8 mouse cellular contexts compared by ENCODE assay signal in the genomic region with DNA sequence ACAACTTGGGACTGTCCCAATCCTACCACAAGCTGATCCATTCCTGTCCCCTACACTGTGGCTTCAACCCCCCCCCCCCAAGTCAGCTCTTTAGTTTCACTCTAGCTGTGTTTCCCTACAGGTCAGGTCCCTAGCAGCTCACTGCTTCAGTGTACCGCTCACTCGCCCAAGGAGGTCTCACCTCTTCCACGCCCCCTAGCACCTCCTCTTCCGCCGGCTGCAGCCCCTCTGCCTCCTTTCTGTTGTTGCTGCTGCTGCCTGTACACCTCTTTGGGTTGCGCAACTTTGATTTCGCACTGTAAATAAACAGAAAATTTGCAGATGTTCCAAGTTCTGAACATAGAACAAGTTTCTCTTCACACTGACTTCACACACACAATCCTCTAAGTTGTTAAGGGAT. TPM values are rescaled to one million over a fixed set of nuclear protein-coding genes. Genes with fewer than 3 reads are reported as not detected.
A peak's percentile ranks its signal among the peaks of the same experiment; 100 is the strongest.
DNase-seq lines count a peak whose midpoint lies in the region; ATAC-seq and TF ChIP-seq lines count a peak whose summit lies in the region.

No protein-coding gene starts in this region.

- no peak for DNase-seq in cerebellum, adult 2 months
- no peak for DNase-seq in cerebellum, postnatal 36 days
- DNase-seq in G1E (ENCODE audit: low spot score) = peak; percentile 10
- peak; percentile 48 for DNase-seq in lung, postnatal 0 days (ENCODE audit: low spot score)
- DNase-seq in thymus, postnatal 0 days (ENCODE audit: low spot score) = peak; percentile 42
- DNase-seq in retina, embryonic 14.5 days (ENCODE audit: low spot score) = no peak
- no peak for DNase-seq in layer of hippocampus, postnatal 14 days (ENCODE audit: low spot score in 2 of 2)

- peak overlapping the region; percentile 73 for H3K4me2 ChIP-seq in hindbrain, embryonic 12.5 days (replicated peaks)
- peak overlapping the region; percentile 69 for H3K4me2 ChIP-seq in lung, postnatal 0 days (replicated peaks; ENCODE audit: low read depth, low read length)

- peak overlapping the region; percentile 24 for H3K4me3 ChIP-seq in cerebellum, adult 2 months (replicated peaks; ENCODE audit: insufficient read depth, low read depth, low read length)
- peak overlapping the region; percentile 99 for H3K4me3 ChIP-seq in G1E (ENCODE audit: low read depth, low read length)
- peak overlapping the region; percentile 96 for H3K4me3 ChIP-seq in hindbrain, embryonic 12.5 days
- peak overlapping the region; percentile 20 for H3K4me3 ChIP-seq in lung, postnatal 0 days (ENCODE audit: low read depth, low read length)

- peak overlapping the region; percentile 99 for H3K9ac ChIP-seq in hindbrain, embryonic 12.5 days
- H3K9ac ChIP-seq in lung, postnatal 0 days (replicated peaks; ENCODE audit: low read depth) = no peak overlapping the region

- H3K27ac ChIP-seq in cerebellum, adult 2 months (ENCODE audit: insufficient read depth, low read length) = no peak overlapping the region
- H3K27ac ChIP-seq in hindbrain, embryonic 12.5 days = no peak overlapping the region
- H3K27ac ChIP-seq in lung, postnatal 0 days (ENCODE audit: low read length) = no peak overlapping the region

- H3K27me3 ChIP-seq in cerebellum, adult 2 months (ENCODE audit: control insufficient read depth, insufficient read depth, low read length) = no peaks in the 10 kb centered on the region
- no peaks in the 10 kb centered on the region for H3K27me3 ChIP-seq in G1E (ENCODE audit: insufficient read depth, low read length)
- H3K27me3 ChIP-seq in hindbrain, embryonic 12.5 days = no peaks in the 10 kb centered on the region
- H3K27me3 ChIP-seq in lung, postnatal 0 days (replicated peaks; ENCODE audit: insufficient read depth, low read length) = no peaks in the 10 kb centered on the region

- ATAC-seq in G1E (ENCODE audit: extremely low read depth, insufficient number of reproducible peaks, low FRiP score, poor library complexity, severe bottlenecking) = no peak
- ATAC-seq in hindbrain, embryonic 12.5 days (ENCODE audit: low FRiP score) = no peak
- ATAC-seq in lung, postnatal 0 days = no peak

- TF ChIP-seq CTCF in cerebellum, adult 2 months (IDR thresholded peaks at IDR 0.05; ENCODE audit: borderline replicate concordance, insufficient read depth, low read depth, low read length) = no peak
- no peak for TF ChIP-seq CTCF in G1E (IDR thresholded peaks at IDR 0.05; ENCODE audit: low read depth, low read length)
- TF ChIP-seq CTCF in lung, postnatal 0 days (IDR thresholded peaks at IDR 0.05) = no peak

- 6% methylated on average over 7 of the region's 7 CpGs for WGBS in cerebellum, adult 2 months
- 35% methylated on average over 7 of the region's 7 CpGs for WGBS in hindbrain, embryonic 12.5 days
- WGBS in lung, postnatal 0 days = 6% methylated on average over 7 of the region's 7 CpGs

- peaks cover 55% of the 10 kb centered on the region for H3K36me3 ChIP-seq in G1E (replicated peaks)
- peaks cover 42% of the 10 kb centered on the region for H3K36me3 ChIP-seq in hindbrain, embryonic 12.5 days
- H3K36me3 ChIP-seq in lung, postnatal 0 days (ENCODE audit: insufficient read depth, low read length) = peaks cover 20% of the 10 kb centered on the region; the same call in 1 of the 2 replicates

- no peak for TF ChIP-seq POLR2A in cerebellum, adult 2 months (IDR thresholded peaks at IDR 0.05; ENCODE audit: borderline replicate concordance, insufficient read depth, low read length)

- H3K9me3 ChIP-seq in G1E (replicated peaks) = no peaks in the 10 kb centered on the region
- H3K9me3 ChIP-seq in hindbrain, embryonic 12.5 days (replicated peaks) = no peaks in the 10 kb centered on the region
- no peaks in the 10 kb centered on the region for H3K9me3 ChIP-seq in lung, postnatal 0 days (ENCODE audit: low read length)

- no peaks in the 10 kb centered on the region; the same call in 1 of the 2 replicates for H3K4me1 ChIP-seq in cerebellum, adult 2 months (ENCODE audit: control insufficient read depth, insufficient read depth, low read length)
- peaks cover 27% of the 10 kb centered on the region for H3K4me1 ChIP-seq in G1E (ENCODE audit: insufficient read depth, low read depth, low read length)
- H3K4me1 ChIP-seq in hindbrain, embryonic 12.5 days = peaks cover 32% of the 10 kb centered on the region
- 0 out of 2 replicates have a peak, but pooled peaks cover 5% of the 10 kb centered on the region for H3K4me1 ChIP-seq in lung, postnatal 0 days (ENCODE audit: insufficient read depth, low read depth, low read length)

- no peak for TF ChIP-seq EP300 in lung, postnatal 0 days (IDR thresholded peaks at IDR 0.05)

RNA-seq across cellular contexts. Expression of a gene that starts 2.8 kb away (rescaled TPM):
- 257 and 262 TPM in 2 replicates for polyA plus RNA-seq in cerebellum, adult 2 months (2012; rRNA removed)
- total RNA-seq in G1E (2014; fragmentation: Nextera tagmentation) (150 and 157 TPM in 2 replicates), G1E (2017) (291 and 340 TPM in 2 replicates)
- 157 and 164 TPM in 2 replicates for polyA plus RNA-seq in G1E (2012)
- 258 and 273 TPM in 2 replicates for polyA plus RNA-seq in hindbrain, embryonic 12.5 days (2016; fragmentation: Nextera tagmentation; extraction: Ambion mirVana)
- polyA plus RNA-seq in lung, postnatal 0 days (2015; fragmentation: Nextera tagmentation; extraction: Ambion mirVana) = 59.5 and 70.9 TPM in 2 replicates
- 101 and 125 TPM in 2 replicates for polyA plus RNA-seq in thymus, postnatal 0 days (2015; fragmentation: Nextera tagmentation; extraction: Ambion mirVana)
- total RNA-seq in layer of hippocampus, postnatal 14 days (2021) = 100 to 1,000 TPM; 160 to 187 TPM

RNA-seq across cellular contexts. Expression of a gene that starts 3.1 kb away (rescaled TPM):
- 64.7 and 74.6 TPM in 2 replicates for polyA plus RNA-seq in cerebellum, adult 2 months (2012; rRNA removed)
- total RNA-seq in G1E (2014; fragmentation: Nextera tagmentation) = 41.7 and 46.9 TPM in 2 replicates
- total RNA-seq in G1E (2017) = 34.0 and 42.3 TPM in 2 replicates
- 48.5 and 52.4 TPM in 2 replicates for polyA plus RNA-seq in G1E (2012)
- 38.0 and 39.2 TPM in 2 replicates for polyA plus RNA-seq in hindbrain, embryonic 12.5 days (2016; fragmentation: Nextera tagmentation; extraction: Ambion mirVana)
- 27.9 and 29.6 TPM in 2 replicates for polyA plus RNA-seq in lung, postnatal 0 days (2015; fragmentation: Nextera tagmentation; extraction: Ambion mirVana)
- 33.9 and 35.1 TPM in 2 replicates for polyA plus RNA-seq in thymus, postnatal 0 days (2015; fragmentation: Nextera tagmentation; extraction: Ambion mirVana)
- 10 to 100 TPM; 50.2 to 52.1 TPM for total RNA-seq in layer of hippocampus, postnatal 14 days (2021)

RNA-seq across cellular contexts. Expression of a gene that starts 57.8 kb away (rescaled TPM):
- polyA plus RNA-seq in cerebellum, adult 2 months (2012; rRNA removed) = 1.6 and 1.8 TPM in 2 replicates
- total RNA-seq in G1E (2014; fragmentation: Nextera tagmentation) (not detected in 2 replicates), G1E (2017) (1.5 and 2.4 TPM in 2 replicates)
- polyA plus RNA-seq in G1E (2012) = 7.0 and 7.6 TPM in 2 replicates
- 2.0 and 2.7 TPM in 2 replicates for polyA plus RNA-seq in hindbrain, embryonic 12.5 days (2016; fragmentation: Nextera tagmentation; extraction: Ambion mirVana)
- polyA plus RNA-seq in lung, postnatal 0 days (2015; fragmentation: Nextera tagmentation; extraction: Ambion mirVana) = 3.0 and 3.4 TPM in 2 replicates
- polyA plus RNA-seq in thymus, postnatal 0 days (2015; fragmentation: Nextera tagmentation; extraction: Ambion mirVana) = 2.4 TPM in 2 replicates
- 1 to 10 TPM; 1.6 to 4.2 TPM for total RNA-seq in layer of hippocampus, postnatal 14 days (2021)

RNA-seq across cellular contexts. Expression of a gene that starts 57.9 kb away (rescaled TPM):
- 114 and 127 TPM in 2 replicates for polyA plus RNA-seq in cerebellum, adult 2 months (2012; rRNA removed)
- total RNA-seq in G1E (2014; fragmentation: Nextera tagmentation) (231 and 261 TPM in 2 replicates), G1E (2017) (56.5 and 75.0 TPM in 2 replicates)
- 434 and 614 TPM in 2 replicates for polyA plus RNA-seq in G1E (2012)
- polyA plus RNA-seq in hindbrain, embryonic 12.5 days (2016; fragmentation: Nextera tagmentation; extraction: Ambion mirVana) = 445 and 497 TPM in 2 replicates
- 44.0 and 51.4 TPM in 2 replicates for polyA plus RNA-seq in lung, postnatal 0 days (2015; fragmentation: Nextera tagmentation; extraction: Ambion mirVana)
- polyA plus RNA-seq in thymus, postnatal 0 days (2015; fragmentation: Nextera tagmentation; extraction: Ambion mirVana) = 120 and 167 TPM in 2 replicates
- total RNA-seq in layer of hippocampus, postnatal 14 days (2021) = 100 to 1,000 TPM; 215 to 229 TPM

Comparison
In these comparisons a context has a peak if more than half of its experiments do, and no peak if none do; other contexts are left out.
1. DNase-seq: peak in G1E (single experiment), lung, postnatal 0 days (single experiment) and thymus, postnatal 0 days (single experiment); none in cerebellum, adult 2 months (0 of 2), cerebellum, postnatal 36 days (0 of 2), retina, embryonic 14.5 days (single experiment) and layer of hippocampus, postnatal 14 days (0 of 2).
2. H3K4me3 ChIP-seq: peak in every context shown above with its lines; median percentile 99 in G1E; 96 in hindbrain, embryonic 12.5 days; 24 in cerebellum, adult 2 months; 20 in lung, postnatal 0 days.